Mouse (Mus musculus) olfactory bulb, adult 2 months (tissue): ENCODE results near the gene Fam162a.

ENCODE experiments used
- CTCF ChIP-seq: fragments of 200-500 bp; IDR thresholded peaks from 2 replicates; pipeline ENCODE4 v1.5.1; 2012; ENCODE audit warnings: low read depth, mild to moderate bottlenecking, low read length, moderate library complexity; ENCODE audit not compliant: insufficient read depth
- POLR2A ChIP-seq: fragments of 200-500 bp; IDR thresholded peaks from 2 replicates; pipeline ENCODE4 v1.6.1; 2012; ENCODE audit warnings: mild to moderate bottlenecking, low read depth, low read length, moderate library complexity; ENCODE audit not compliant: insufficient read depth

DNA sequence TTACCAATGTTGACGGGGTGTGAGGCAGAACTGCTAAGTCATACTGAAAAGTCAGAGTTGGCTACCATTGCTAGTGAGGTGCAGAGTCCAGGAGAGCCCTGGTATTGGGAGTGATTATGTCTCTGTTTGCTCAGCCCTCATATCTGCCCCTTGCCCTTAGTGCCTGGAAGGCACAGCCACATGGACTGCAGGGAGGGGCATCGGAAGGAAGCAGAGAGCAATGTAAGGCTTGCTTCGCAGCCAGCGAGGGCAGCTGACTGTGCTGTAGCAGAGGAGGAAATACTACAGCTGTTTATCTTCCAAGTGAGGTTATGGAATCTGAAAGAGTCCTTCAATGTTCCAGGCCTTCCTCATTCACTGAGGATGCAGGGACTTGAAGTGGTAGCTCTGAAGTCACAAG, 16.5 kb upstream of the Fam162a start:
- no peak for TF ChIP-seq CTCF
- TF ChIP-seq POLR2A: no peak
